8 mouse cellular contexts compared by ENCODE assay signal in the genomic region with DNA sequence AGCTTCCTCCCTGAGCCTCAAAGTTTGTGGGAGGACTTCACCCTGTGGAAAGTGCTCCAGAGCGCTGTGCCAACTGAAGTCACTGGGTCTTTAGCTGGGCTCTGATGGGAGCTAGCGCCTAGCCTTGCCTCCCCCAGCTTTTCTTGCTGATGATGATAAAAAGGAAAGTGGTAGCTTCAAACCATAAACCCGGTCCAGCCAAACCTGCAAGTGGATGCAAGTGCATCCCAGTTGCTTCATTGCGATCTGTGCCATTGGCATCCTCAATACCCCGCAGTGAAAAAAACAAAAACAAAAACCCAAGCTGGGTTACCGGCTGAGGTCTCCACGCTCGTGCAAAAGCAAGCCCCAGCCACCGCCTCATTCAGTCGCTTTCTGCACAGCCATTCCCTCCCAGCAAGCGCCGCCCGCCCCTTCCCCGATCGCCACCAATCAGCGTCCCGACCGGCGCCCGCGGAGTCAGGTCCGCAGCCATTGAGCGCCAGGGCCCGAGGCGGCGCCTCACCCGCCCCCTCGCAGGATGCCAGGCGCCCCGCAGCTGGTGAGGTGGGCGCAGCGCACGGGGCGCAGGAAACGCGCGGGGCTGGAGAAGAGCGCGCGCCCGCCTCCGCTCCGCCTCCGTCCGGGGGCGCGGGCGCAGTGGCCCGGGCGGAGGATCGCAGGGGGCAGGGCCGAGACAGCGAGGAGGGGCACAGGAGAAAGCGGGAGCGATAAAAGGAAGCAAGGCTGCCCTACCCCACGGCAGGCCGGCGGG. TPM values are rescaled to one million over a fixed set of nuclear protein-coding genes. Genes with fewer than 3 reads are reported as not detected.
A peak's percentile ranks its signal among the peaks of the same experiment; 100 is the strongest.
DNase-seq lines count a peak whose midpoint lies in the region; ATAC-seq and TF ChIP-seq lines count a peak whose summit lies in the region.

A gene (plus strand): TSS at position 550 of the 754 bp plus-strand sequence.

- intact Hi-C loops in left cerebral cortex, postnatal 36 days (cut with DNase I) = loop anchor here (1.0 to 10.0 kb wide), 3 partner anchors 73 to 469 kb away; a partner anchor contains a TSS

- H3K9me3 ChIP-seq in intestine, postnatal 0 days (ENCODE audit: control insufficient read depth) = no peaks in the 10 kb centered on the region
- no peaks in the 10 kb centered on the region for H3K9me3 ChIP-seq in midbrain, embryonic 10.5 days (replicated peaks)

- peak within 1 kb of the TSS; percentile 48; the same call in 1 of the 2 replicates for H3K9ac ChIP-seq in intestine, postnatal 0 days (ENCODE audit: low read depth, low read length)

- WGBS in intestine, postnatal 0 days = under 1% methylated on average over 53 of the region's 58 CpGs
- WGBS in midbrain, embryonic 10.5 days = under 1% methylated on average over 58 of the region's 58 CpGs

- peak within 1 kb of the TSS; percentile 86 for H3K4me3 ChIP-seq in intestine, postnatal 0 days (ENCODE audit: low read depth, low read length)
- H3K4me3 ChIP-seq in midbrain, embryonic 10.5 days = peak within 1 kb of the TSS; percentile 88

- H3K27ac ChIP-seq in intestine, postnatal 0 days (ENCODE audit: low read depth, low read length) = no peak within 1 kb of the TSS
- H3K27ac ChIP-seq in midbrain, embryonic 10.5 days (replicated peaks) = peak within 1 kb of the TSS; percentile 78

- peak; percentile 94 for DNase-seq in adrenal gland, postnatal 10 days
- peak; percentile 89 for DNase-seq in embryo, embryonic 9.5 days (ENCODE audit: extremely low spot score)
- DNase-seq in gastrocnemius, postnatal 4 days (ENCODE audit: low spot score in 2 of 2) = peak; percentile 80 to 88
- DNase-seq in left cerebral cortex, postnatal 36 days (ENCODE audit: low spot score in 2 of 2) = peak; percentile 91 to 93
- peak; percentile 92 for DNase-seq in midbrain, embryonic 10.5 days (ENCODE audit: low spot score)
- peak; percentile 87 to 88 for DNase-seq in right cerebral cortex, postnatal 36 days (ENCODE audit: low spot score in 2 of 2)
- DNase-seq in urinary bladder, postnatal 4 days (ENCODE audit: low spot score in 2 of 2) = peak; percentile 82 to 88

- H3K4me2 ChIP-seq in intestine, postnatal 0 days (replicated peaks; ENCODE audit: low read depth) = peak within 1 kb of the TSS; percentile 100

- H3K27me3 ChIP-seq in intestine, postnatal 0 days (replicated peaks; ENCODE audit: control insufficient read depth, insufficient read depth, low read length) = no peaks in the 10 kb centered on the region
- H3K27me3 ChIP-seq in midbrain, embryonic 10.5 days (ENCODE audit: low read depth, poor library complexity, severe bottlenecking) = peaks cover 35% of the 10 kb centered on the region

- ATAC-seq in intestine, postnatal 0 days = peak; percentile 82

- 0 out of 2 replicates have a peak, but pooled peaks cover 4% of the 10 kb centered on the region for H3K4me1 ChIP-seq in intestine, postnatal 0 days (replicated peaks; ENCODE audit: control insufficient read depth, insufficient read depth, low read length)
- peaks cover 24% of the 10 kb centered on the region for H3K4me1 ChIP-seq in midbrain, embryonic 10.5 days

- 0 out of 2 replicates have a peak, but pooled peaks have one; percentile 16 for TF ChIP-seq CTCF in intestine, postnatal 0 days (IDR thresholded peaks at IDR 0.05; ENCODE audit: low read depth)

- H3K36me3 ChIP-seq in intestine, postnatal 0 days (ENCODE audit: control insufficient read depth, insufficient read depth) = peaks cover 6% of the 10 kb centered on the region
- peaks cover 11% of the 10 kb centered on the region for H3K36me3 ChIP-seq in midbrain, embryonic 10.5 days

RNA-seq across cellular contexts. Expression of the gene that starts here (rescaled TPM):
- total RNA-seq in adrenal gland, postnatal 10 days (2021) = 1 to 10 TPM; 1.2 to 1.3 TPM
- total RNA-seq in gastrocnemius, postnatal 4 days (2021) = under 1 TPM; 0.70 to 0.76 TPM
- polyA plus RNA-seq in intestine, postnatal 0 days (2015; fragmentation: Nextera tagmentation; extraction: Ambion mirVana) = 0.60 and 0.67 TPM in 2 replicates
- 10 to 100 TPM; 22.3 to 23.4 TPM for total RNA-seq in left cerebral cortex, postnatal 36 days (2021)
- polyA plus RNA-seq in midbrain, embryonic 10.5 days (2016; fragmentation: Nextera tagmentation; extraction: Ambion mirVana) = 1.6 and 2.2 TPM in 2 replicates

Comparison
In these comparisons a context has a peak if more than half of its experiments do, and no peak if none do; other contexts are left out.
1. RNA of the gene that starts here (total RNA-seq): 22.3 to 23.4 TPM in left cerebral cortex, postnatal 36 days; 1.2 to 1.3 TPM in adrenal gland, postnatal 10 days and 0.70 to 0.76 TPM in gastrocnemius, postnatal 4 days; every median in the first group is over 10 times any median in the second.
2. Peak in DNase-seq in gastrocnemius, postnatal 4 days; RNA of the gene not detected or under 1 TPM.
3. Peak in ATAC-seq, H3K4me3 ChIP-seq, H3K9ac ChIP-seq and H3K4me2 ChIP-seq in intestine, postnatal 0 days; RNA of the gene not detected or under 1 TPM.
4. Peak in every context shown above with its lines, with median percentiles within 50 percentile points of each other: DNase-seq.